In genomic region chr2:76332161-76332805, GRCm38 (mm10) we compare ENCODE assay signal across 34 mouse cellular contexts. TPM values are rescaled to one million over a fixed set of nuclear protein-coding genes. Genes with fewer than 3 reads are reported as not detected.
DNase-seq lines count a peak whose midpoint lies in the region; ATAC-seq lines count a peak whose summit lies in the region.
"Had no signal": no experiment of that assay in that cellular context is flagged by ENCODE, and none has a peak within 500 bp of the region (broad histone marks: within the 10 kb centered on the region; RNA-seq: fewer than 3 reads in every experiment).

No protein-coding gene starts in this region.

- H3K4me2 ChIP-seq in limb, embryonic 11.5 days (ENCODE audit: low read depth, severe bottlenecking): no peak overlapping the region
- H3K4me2 ChIP-seq: heart, embryonic 15.5 days; hindbrain, embryonic 13.5 days; liver, embryonic 13.5 days had no signal

- no peaks in the 10 kb centered on the region for H3K9me3 ChIP-seq in limb, embryonic 11.5 days (ENCODE audit: control insufficient read depth, low read length)
- no peaks in the 10 kb centered on the region for H3K9me3 ChIP-seq in limb, embryonic 10.5 days (replicated peaks)
- H3K9me3 ChIP-seq: heart, embryonic 10.5 days; heart, embryonic 15.5 days; hindbrain, embryonic 13.5 days; liver, embryonic 13.5 days had no signal

- H3K4me1 ChIP-seq in limb, embryonic 11.5 days (ENCODE audit: control insufficient read depth, insufficient read depth, low read length): no peaks in the 10 kb centered on the region; the same call in 1 of the 2 replicates
- H3K4me1 ChIP-seq in limb, embryonic 10.5 days: peaks cover 11% of the 10 kb centered on the region
- H3K4me1 ChIP-seq: heart, embryonic 15.5 days; hindbrain, embryonic 13.5 days; liver, embryonic 13.5 days had no signal

- no peak overlapping the region for H3K4me3 ChIP-seq in limb, embryonic 11.5 days (ENCODE audit: low read depth, low read length)
- H3K4me3 ChIP-seq in limb, embryonic 10.5 days: no peak overlapping the region
- H3K4me3 ChIP-seq: heart, embryonic 10.5 days; heart, embryonic 15.5 days; hindbrain, embryonic 13.5 days; left cerebral cortex, adult 2 months; liver, embryonic 13.5 days had no signal

- WGBS in limb, embryonic 11.5 days: 73% methylated on average over 11 of the region's 11 CpGs
- WGBS in limb, embryonic 10.5 days: 75% methylated on average over 11 of the region's 11 CpGs

- peak; percentile 18 for DNase-seq in adrenal gland, postnatal 14 days
- DNase-seq in adrenal gland, adult 8-10 months: no peak
- DNase-seq in limb, embryonic 11.5 days (ENCODE audit: low spot score): peak; percentile 18
- no peak for DNase-seq in limb, embryonic 10.5 days (ENCODE audit: low spot score)
- peak; percentile 84 for DNase-seq in MN1 (ENCODE audit: low spot score)
- peak; percentile 16 for DNase-seq in fibroblast of lung, adult 2 months (ENCODE audit: low read depth)
- DNase-seq: B cell, adult 2 months; cerebellum, adult 2 months; cerebellum, postnatal 25 days; gastrocnemius, postnatal 14 days; kidney, adult 9 months; kidney, postnatal 14 days; liver, embryonic 13.5 days; lung, adult 2 months; lung, postnatal 10 days; thymus, postnatal 4 days had no signal

- H3K9ac ChIP-seq in limb, embryonic 11.5 days (ENCODE audit: low read length): no peak overlapping the region
- H3K9ac ChIP-seq: heart, embryonic 15.5 days; hindbrain, embryonic 13.5 days; liver, embryonic 13.5 days had no signal

- H3K27ac ChIP-seq in limb, embryonic 11.5 days (replicated peaks; ENCODE audit: low read depth, low read length): no peak overlapping the region
- no peak overlapping the region for H3K27ac ChIP-seq in limb, embryonic 10.5 days
- H3K27ac ChIP-seq: heart, embryonic 10.5 days; heart, embryonic 15.5 days; hindbrain, embryonic 13.5 days; left cerebral cortex, adult 2 months; liver, embryonic 13.5 days; macrophage had no signal

- no peak for ATAC-seq in limb, embryonic 11.5 days (ENCODE audit: insufficient number of reproducible peaks, low FRiP score, low TSS enrichment, low read depth)
- ATAC-seq in megakaryocyte progenitor cell, adult 5-6 weeks (replicated peaks; ENCODE audit: poor library complexity): no peak
- ATAC-seq: forebrain, embryonic 14.5 days; intestine, embryonic 16.5 days; midbrain, embryonic 16.5 days had no signal

- H3K27me3 ChIP-seq in limb, embryonic 11.5 days (ENCODE audit: control insufficient read depth, insufficient read depth, low read length): no peaks in the 10 kb centered on the region
- H3K27me3 ChIP-seq in limb, embryonic 10.5 days (ENCODE audit: low read depth, poor library complexity, severe bottlenecking): peaks cover 6% of the 10 kb centered on the region

- H3K36me3 ChIP-seq in limb, embryonic 11.5 days (ENCODE audit: control insufficient read depth, insufficient read depth, low read length): no peaks in the 10 kb centered on the region
- no peaks in the 10 kb centered on the region for H3K36me3 ChIP-seq in limb, embryonic 10.5 days
- H3K36me3 ChIP-seq: heart, embryonic 10.5 days; heart, embryonic 15.5 days; hindbrain, embryonic 13.5 days; liver, embryonic 13.5 days had no signal

RNA-seq across cellular contexts. Expression of gene Pde11a, which starts 6.3 kb away (rescaled TPM):
- 0.26 and 0.38 TPM in 2 replicates for total RNA-seq in adrenal gland, postnatal 14 days (2021)
- total RNA-seq in adrenal gland, adult 8-10 months (2022): under 1 TPM in 3 of 4 experiments, not detected in 1; 0.12 to 0.43 (median 0.22) TPM
- polyA plus RNA-seq in limb, embryonic 11.5 days (2014; fragmentation: Nextera tagmentation; extraction: Ambion mirVana): 0.31 and 0.52 TPM in 2 replicates
- 0.11 and 0.25 TPM in 2 replicates for polyA plus RNA-seq in limb, embryonic 10.5 days (2016; fragmentation: Nextera tagmentation; extraction: Ambion mirVana)
- total RNA-seq in megakaryocyte progenitor cell, adult 5-6 weeks (2015): not detected in 2 replicates
- total RNA-seq in megakaryocyte progenitor cell, adult 5-6 weeks (2017): not detected in 2 replicates
- total RNA-seq: granulocyte monocyte progenitor cell, adult 5-6 weeks; neutrophil, adult 5-6 weeks had no signal
- polyA plus RNA-seq: liver, embryonic 13.5 days; lung, adult 2 months; macrophage had no signal

RNA-seq across cellular contexts. Expression of gene Cyct, which starts 28.0 kb away (rescaled TPM):
- total RNA-seq in adrenal gland, postnatal 14 days (2021): not detected in 2 replicates
- not detected for total RNA-seq in adrenal gland, adult 8-10 months (2022)
- not detected in 2 replicates for polyA plus RNA-seq in limb, embryonic 11.5 days (2014; fragmentation: Nextera tagmentation; extraction: Ambion mirVana)
- polyA plus RNA-seq in limb, embryonic 10.5 days (2016; fragmentation: Nextera tagmentation; extraction: Ambion mirVana): not detected in 2 replicates
- total RNA-seq in megakaryocyte progenitor cell, adult 5-6 weeks (2015): not detected in 2 replicates
- not detected in 2 replicates for total RNA-seq in megakaryocyte progenitor cell, adult 5-6 weeks (2017)
- total RNA-seq: gastrocnemius, postnatal 14 days; granulocyte monocyte progenitor cell, adult 5-6 weeks; heart, postnatal 25 days; layer of hippocampus, adult 18-20 months; left cerebral cortex, adult 2 months; left cerebral cortex, postnatal 25 days; neutrophil, adult 5-6 weeks had no signal
- polyA plus RNA-seq: brain, embryonic 14.5 days; cerebellum, adult 2 months; embryonic facial prominence, embryonic 11.5 days; forebrain, embryonic 14.5 days; hindbrain, embryonic 13.5 days; intestine, embryonic 16.5 days; liver, embryonic 13.5 days; lung, adult 2 months; macrophage; neural tube, embryonic 11.5 days; thymus, postnatal 0 days had no signal

RNA-seq across cellular contexts. Expression of gene Rbm45, which starts 37.5 kb away (rescaled TPM):
- total RNA-seq in adrenal gland, postnatal 14 days (2021): 37.4 and 45.4 TPM in 2 replicates
- total RNA-seq in adrenal gland, adult 8-10 months (2022): 10 to 100 TPM; 45.2 to 63.1 (median 51.5) TPM
- polyA plus RNA-seq in limb, embryonic 11.5 days (2014; fragmentation: Nextera tagmentation; extraction: Ambion mirVana): 16.3 and 16.8 TPM in 2 replicates
- polyA plus RNA-seq in limb, embryonic 10.5 days (2016; fragmentation: Nextera tagmentation; extraction: Ambion mirVana): 13.8 and 14.2 TPM in 2 replicates
- 19.8 and 20.1 TPM in 2 replicates for total RNA-seq in megakaryocyte progenitor cell, adult 5-6 weeks (2015)
- total RNA-seq in megakaryocyte progenitor cell, adult 5-6 weeks (2017): 43.7 and 52.9 TPM in 2 replicates

Comparison
In these comparisons a context has a peak if more than half of its experiments do, and no peak if none do; other contexts are left out.
1. DNase-seq: peak in adrenal gland, postnatal 14 days (single experiment), limb, embryonic 11.5 days (single experiment), MN1 (single experiment) and fibroblast of lung, adult 2 months (single experiment); none in adrenal gland, adult 8-10 months (single experiment) and limb, embryonic 10.5 days (single experiment).